Mouse (Mus musculus) limb, embryonic 10.5 days (tissue): ENCODE data around the gene Ccdc191. TPM values are rescaled to one million over a fixed set of nuclear protein-coding genes. Genes with fewer than 3 reads are reported as not detected.

Source experiments
- DNase-seq: peaks from one replicate; pipeline ENCODE4 v3.0.0-alpha.2; 2017; ENCODE audit warnings: low spot score
- H3K27ac ChIP-seq: fragments of 300-500 bp; sonication (generic); 2 replicates; pipeline ENCODE4 v1.5.1; 2016; ENCODE audit warnings: mild to moderate bottlenecking
- H3K27me3 ChIP-seq: fragments of 300-500 bp; sonication (generic); 2 replicates; pipeline ENCODE4 v1.6.1; 2016; ENCODE audit warnings: low read depth, mild to moderate bottlenecking; ENCODE audit not compliant: poor library complexity, severe bottlenecking
- H3K36me3 ChIP-seq: fragments of 300-500 bp; sonication (generic); 2 replicates; pipeline ENCODE4 v1.6.1; 2016; ENCODE audit warnings: mild to moderate bottlenecking, moderate library complexity
- H3K4me1 ChIP-seq: fragments of 300-500 bp; sonication (generic); 2 replicates; pipeline ENCODE4 v1.6.1; 2016
- H3K4me3 ChIP-seq: fragments of 300-500 bp; sonication (generic); 2 replicates; pipeline ENCODE4 v1.5.1; 2016; ENCODE audit warnings: mild to moderate bottlenecking, moderate library complexity
- H3K9me3 ChIP-seq: fragments of 300-500 bp; sonication (generic); replicated peaks from 2 replicates; pipeline ENCODE4 v1.6.1; 2016; ENCODE audit warnings: mild to moderate bottlenecking
- WGBS: fragments of 180-500 bp; shearing (Covaris S2); methylation state at CpG from one replicate; pipeline ENCODE4 v1.1.7; 2016; 5-methylcytosine and 5-hydroxymethylcytosine counted together
- polyA plus RNA-seq: library from polyadenylated mRNA; unstranded; fragments of >200 nt; fragmentation: Nextera tagmentation; extraction: Ambion mirVana; gene quantifications from 2 replicates; pipeline ENCODE4 v1.2.1, GENCODE M21; 2016

Ccdc191 gene
- polyA plus RNA-seq, 1 experiment from 2014 or later = 14.8 TPM

- Histone ChIP-seq H3K36me3 (no peaks in the 10 kb centered on the region), H3K9me3 (no peaks in the 10 kb centered on the region), H3K4me1 (no peaks in the 10 kb centered on the region), H3K27ac (no peak overlapping the region), H3K4me3 (no peak overlapping the region), H3K27me3 (peaks cover 5% of the 10 kb centered on the region)
- 92% methylated on average over 2 of the region's 2 CpGs for WGBS
- no peak for DNase-seq
These were observed 82.8 kb downstream of the Ccdc191 start for GRCm38 (mm10) chr16:43972391-43972790.

DNA sequence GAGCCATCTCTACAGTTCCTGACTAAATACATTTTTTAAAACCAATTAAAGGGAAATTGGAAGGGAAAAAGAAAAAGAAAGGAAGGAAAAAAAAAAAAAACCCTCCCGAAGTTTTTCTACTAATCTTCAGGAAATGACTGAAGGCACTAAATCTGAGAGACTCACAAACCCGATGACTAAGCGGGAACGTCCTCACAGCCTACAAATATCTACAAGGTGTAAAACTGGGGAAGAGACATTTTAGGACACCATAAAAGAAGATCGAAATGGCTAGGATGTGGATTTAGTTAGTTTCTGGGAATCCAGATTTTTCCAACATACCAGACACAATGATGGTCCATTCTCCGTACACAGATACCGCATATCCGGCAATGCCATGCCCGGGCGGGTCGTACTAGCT is 83.5 kb downstream of the Ccdc191 start:
- no peaks in the 10 kb centered on the region for H3K4me1 ChIP-seq
- no peaks in the 10 kb centered on the region for H3K9me3 ChIP-seq
- H3K36me3 ChIP-seq = no peaks in the 10 kb centered on the region
- 90% methylated on average over 11 of the region's 11 CpGs for WGBS
- H3K27ac ChIP-seq = no peak overlapping the region
- H3K27me3 ChIP-seq = peaks cover 13% of the 10 kb centered on the region
- no peak for DNase-seq
- no peak overlapping the region for H3K4me3 ChIP-seq

GRCm38 (mm10) chr16:43973606-43974220 is 84.1 kb downstream of the Ccdc191 start:
- no peak overlapping the region for H3K4me3 ChIP-seq
- peaks cover 18% of the 10 kb centered on the region for H3K27me3 ChIP-seq
- WGBS = 88% methylated on average over 22 of the region's 22 CpGs
- DNase-seq = no peak
- no peak overlapping the region for H3K27ac ChIP-seq
- no peaks in the 10 kb centered on the region for H3K36me3 ChIP-seq
- peaks cover under 1% of the 10 kb centered on the region; the same call in 1 of the 2 replicates for H3K4me1 ChIP-seq
- H3K9me3 ChIP-seq = no peaks in the 10 kb centered on the region

- Histone ChIP-seq H3K4me3 (peak overlapping the region; percentile 81), H3K36me3 (no peaks in the 10 kb centered on the region), H3K27me3 (peaks cover 47% of the 10 kb centered on the region), H3K9me3 (no peaks in the 10 kb centered on the region), H3K27ac (peak overlapping the region; percentile 78; the same call in 1 of the 2 replicates), H3K4me1 (peaks cover 14% of the 10 kb centered on the region)
- DNase-seq = no peak
- 19% methylated on average over 7 of the region's 7 CpGs for WGBS
These were observed 89.4 kb downstream of the Ccdc191 start for GRCm38 (mm10) chr16:43979010-43979327.

- Histone ChIP-seq H3K27me3 (peaks cover 47% of the 10 kb centered on the region), H3K9me3 (no peaks in the 10 kb centered on the region), H3K4me1 (peaks cover 14% of the 10 kb centered on the region), H3K36me3 (no peaks in the 10 kb centered on the region), H3K4me3 (peak within 1 kb of the TSS; percentile 81), H3K27ac (peak within 1 kb of the TSS; percentile 78)
- 2% methylated on average over 94 of the region's 103 CpGs for WGBS
- DNase-seq = peak; percentile 80
These were observed 89.9 kb downstream of the Ccdc191 start, which contains the start of gene Zdhhc23 for GRCm38 (mm10) chr16:43979328-43980109. TSS of gene Zdhhc23 (minus strand) at chr16:43979791.

- H3K4me1 ChIP-seq = peaks cover 14% of the 10 kb centered on the region
- H3K27me3 ChIP-seq = peaks cover 47% of the 10 kb centered on the region
- H3K4me3 ChIP-seq = peak overlapping the region; percentile 81
- whole genome bisulfite sequencing = 30% methylated on average over 9 of the region's 9 CpGs
- no peaks in the 10 kb centered on the region for H3K9me3 ChIP-seq
- no peaks in the 10 kb centered on the region for H3K36me3 ChIP-seq
- peak overlapping the region; percentile 78 for H3K27ac ChIP-seq
- no peak for DNase-seq
These were observed 90.6 kb downstream of the Ccdc191 start for GRCm38 (mm10) chr16:43980110-43980609.

- no peaks in the 10 kb centered on the region for H3K36me3 ChIP-seq
- DNase-seq = no peak
- no peak overlapping the region for H3K27ac ChIP-seq
- H3K4me1 ChIP-seq = peaks cover 15% of the 10 kb centered on the region
- H3K4me3 ChIP-seq = no peak overlapping the region
- 93% methylated on average over 4 of the region's 4 CpGs for WGBS
- H3K9me3 ChIP-seq = no peaks in the 10 kb centered on the region
- peaks cover 2% of the 10 kb centered on the region; the same call in 1 of the 2 replicates for H3K27me3 ChIP-seq
These were observed 96.7 kb downstream of the Ccdc191 start for GRCm38 (mm10) chr16:43986299-43986698.

- H3K9me3 ChIP-seq = no peaks in the 10 kb centered on the region
- H3K4me3 ChIP-seq = no peak overlapping the region
- 88% methylated on average over 3 of the region's 3 CpGs for WGBS
- H3K4me1 ChIP-seq = peaks cover 9% of the 10 kb centered on the region
- DNase-seq = no peak
- H3K36me3 ChIP-seq = no peaks in the 10 kb centered on the region
- H3K27me3 ChIP-seq = no peaks in the 10 kb centered on the region
- no peak overlapping the region for H3K27ac ChIP-seq
These were observed 105.0 kb downstream of the Ccdc191 start for GRCm38 (mm10) chr16:43994623-43995022.

GRCm38 (mm10) chr16:43999111-43999510 is 109.5 kb downstream of the Ccdc191 start:
- no peaks in the 10 kb centered on the region for H3K9me3 ChIP-seq
- H3K4me1 ChIP-seq = no peaks in the 10 kb centered on the region
- H3K4me3 ChIP-seq = no peak overlapping the region
- DNase-seq = no peak
- no peaks in the 10 kb centered on the region for H3K27me3 ChIP-seq
- H3K27ac ChIP-seq = no peak overlapping the region
- H3K36me3 ChIP-seq = no peaks in the 10 kb centered on the region
- 82% methylated on average over 8 of the region's 8 CpGs for WGBS

- Histone ChIP-seq H3K4me1 (no peaks in the 10 kb centered on the region), H3K27ac (no peak overlapping the region), H3K27me3 (no peaks in the 10 kb centered on the region), H3K9me3 (no peaks in the 10 kb centered on the region), H3K4me3 (no peak overlapping the region), H3K36me3 (no peaks in the 10 kb centered on the region)
- no peak for DNase-seq
- WGBS = 79% methylated on average over 5 of the region's 5 CpGs
These were observed 109.9 kb downstream of the Ccdc191 start for GRCm38 (mm10) chr16:43999541-43999940.

DNA sequence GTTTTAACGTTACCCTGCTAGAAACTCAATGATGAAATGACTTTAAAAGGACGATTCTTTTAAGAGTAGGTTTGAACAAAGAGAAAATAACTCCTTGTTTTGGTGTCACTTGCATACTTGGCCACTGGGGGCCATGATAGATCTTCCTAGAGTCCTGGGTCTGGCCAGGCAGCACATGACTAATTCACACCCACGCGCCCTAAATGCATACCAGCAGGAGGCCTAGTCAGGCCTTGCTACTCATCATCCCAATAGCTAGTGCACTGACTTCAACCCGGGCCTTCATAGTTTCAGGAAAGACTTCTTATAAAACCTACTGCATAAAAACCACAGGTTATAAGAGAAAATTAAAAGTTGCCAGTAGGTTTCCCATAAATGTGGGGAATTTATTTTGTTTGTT is 112.5 kb downstream of the Ccdc191 start:
- 61% methylated on average over 5 of the region's 5 CpGs for WGBS
- Histone ChIP-seq H3K27me3 (no peaks in the 10 kb centered on the region), H3K27ac (no peak overlapping the region), H3K36me3 (no peaks in the 10 kb centered on the region), H3K4me1 (no peaks in the 10 kb centered on the region), H3K4me3 (no peak overlapping the region), H3K9me3 (no peaks in the 10 kb centered on the region)
- no peak for DNase-seq

DNA sequence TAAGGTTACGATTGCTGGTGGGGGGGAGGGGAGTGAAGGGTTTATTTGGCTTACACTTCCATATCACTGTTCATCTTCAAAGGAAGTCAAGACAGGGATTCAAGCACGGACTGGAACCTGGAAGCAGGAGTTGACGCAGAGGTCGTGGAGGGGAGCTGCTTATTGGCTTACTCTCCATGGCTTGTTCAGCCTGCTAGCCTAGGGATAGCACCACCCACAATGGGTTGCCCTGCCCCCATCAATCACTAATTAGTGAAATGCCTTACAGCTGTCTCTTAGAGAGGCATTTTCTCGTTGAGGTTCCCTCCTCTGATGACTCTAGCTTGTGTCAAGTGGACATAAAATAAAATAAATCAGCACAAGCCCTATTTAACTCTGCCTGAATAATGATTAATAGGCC is 121.4 kb downstream of the Ccdc191 start:
- no peaks in the 10 kb centered on the region for H3K4me1 ChIP-seq
- 66% methylated on average over 5 of the region's 5 CpGs for WGBS

More for the DNA sequence above, 121.4 kb downstream of the Ccdc191 start:
- H3K36me3 ChIP-seq = no peaks in the 10 kb centered on the region
- no peak overlapping the region for H3K4me3 ChIP-seq
- H3K9me3 ChIP-seq = no peaks in the 10 kb centered on the region
- no peaks in the 10 kb centered on the region for H3K27me3 ChIP-seq
- DNase-seq = no peak
- no peak overlapping the region for H3K27ac ChIP-seq
